Mouse (Mus musculus): ENCODE data around the gene Gm10775. TPM values are rescaled to one million over a fixed set of nuclear protein-coding genes. Genes with fewer than 3 reads are reported as not detected.

Gene Gm10775
- polyA plus RNA-seq, 1 experiment from 2014 or later = not detected

- H3K4me1 ChIP-seq (replicated peaks; ENCODE audit: control insufficient read depth, insufficient read depth) = no peaks in the 10 kb centered on the region; the same call in 1 of the 2 replicates
- DNase-seq (ENCODE audit: low spot score) (peak; percentile 43), ATAC-seq (ENCODE audit: low FRiP score, low TSS enrichment) (no peak; the same call in 1 of the 2 replicates)
- no peaks in the 10 kb centered on the region for H3K36me3 ChIP-seq (ENCODE audit: control insufficient read depth, insufficient read depth, low read length)
- 2% methylated on average over 50 of the region's 51 CpGs for WGBS
- 0 out of 2 replicates have a peak, but pooled peaks cover 3% of the 10 kb centered on the region for H3K9me3 ChIP-seq (ENCODE audit: control insufficient read depth, low read length)
- H3K9ac ChIP-seq (ENCODE audit: low read length) = peak overlapping the region; percentile 79
- H3K4me2 ChIP-seq (replicated peaks; ENCODE audit: low read depth) = peak overlapping the region; percentile 98
- peak overlapping the region; percentile 81 for H3K4me3 ChIP-seq (ENCODE audit: low read depth, low read length)
- peak overlapping the region; percentile 96 for H3K27ac ChIP-seq (replicated peaks)
- TF ChIP-seq CTCF (IDR thresholded peaks at IDR 0.05; ENCODE audit: low read depth) = no peak
- no peak for TF ChIP-seq EP300 (optimal IDR thresholded peaks at IDR 0.05)
- no peaks in the 10 kb centered on the region for H3K27me3 ChIP-seq (ENCODE audit: control insufficient read depth, insufficient read depth, low read length)
Measured at GRCm38 (mm10) chr13:65241627-65242318, 17.6 kb upstream of the Gm10775 start.

GRCm38 (mm10) chr13:65242319-65242787 is 17.0 kb upstream of the Gm10775 start:
- Histone ChIP-seq H3K27me3 (ENCODE audit: control insufficient read depth, insufficient read depth, low read length) (no peaks in the 10 kb centered on the region), H3K4me3 (ENCODE audit: low read depth, low read length) (peak overlapping the region; percentile 81), H3K4me2 (replicated peaks; ENCODE audit: low read depth) (peak overlapping the region; percentile 98), H3K36me3 (ENCODE audit: control insufficient read depth, insufficient read depth, low read length) (no peaks in the 10 kb centered on the region), H3K4me1 (replicated peaks; ENCODE audit: control insufficient read depth, insufficient read depth) (no peaks in the 10 kb centered on the region; the same call in 1 of the 2 replicates), H3K9ac (ENCODE audit: low read length) (peak overlapping the region; percentile 79), H3K27ac (replicated peaks) (no peak overlapping the region), H3K9me3 (ENCODE audit: control insufficient read depth, low read length) (0 out of 2 replicates have a peak, but pooled peaks cover 3% of the 10 kb centered on the region)
- ATAC-seq (ENCODE audit: low FRiP score, low TSS enrichment) (no peak), DNase-seq (ENCODE audit: low spot score) (no peak)
- TF ChIP-seq EP300 (optimal IDR thresholded peaks at IDR 0.05) (no peak), CTCF (IDR thresholded peaks at IDR 0.05; ENCODE audit: low read depth) (no peak)
- WGBS = 25% methylated on average over 25 of the region's 27 CpGs

GRCm38 (mm10) chr13:65243273-65243672 is 16.1 kb upstream of the Gm10775 start:
- DNase-seq (ENCODE audit: low spot score) = no peak
- WGBS = 92% methylated on average over 4 of the region's 4 CpGs
- H3K9me3 ChIP-seq (ENCODE audit: control insufficient read depth, low read length) = 0 out of 2 replicates have a peak, but pooled peaks cover 3% of the 10 kb centered on the region

GRCm38 (mm10) chr13:65258175-65258954 is 974 bp upstream of the Gm10775 start:
- WGBS = 26% methylated on average over 36 of the region's 36 CpGs
- no peak for TF ChIP-seq EP300 (optimal IDR thresholded peaks at IDR 0.05)
- no peak for TF ChIP-seq CTCF (IDR thresholded peaks at IDR 0.05; ENCODE audit: low read depth)

More at GRCm38 (mm10) chr13:65243273-65243672, 16.1 kb upstream of the Gm10775 start:
- H3K4me1 ChIP-seq (replicated peaks; ENCODE audit: control insufficient read depth, insufficient read depth) = no peaks in the 10 kb centered on the region; the same call in 1 of the 2 replicates
- H3K27ac ChIP-seq (replicated peaks) = no peak overlapping the region
- no peaks in the 10 kb centered on the region for H3K36me3 ChIP-seq (ENCODE audit: control insufficient read depth, insufficient read depth, low read length)
- no peak overlapping the region for H3K9ac ChIP-seq (ENCODE audit: low read length)
- no peak overlapping the region for H3K4me2 ChIP-seq (replicated peaks; ENCODE audit: low read depth)
- no peak overlapping the region for H3K4me3 ChIP-seq (ENCODE audit: low read depth, low read length)
- ATAC-seq (ENCODE audit: low FRiP score, low TSS enrichment) = no peak
- TF ChIP-seq EP300 (optimal IDR thresholded peaks at IDR 0.05) = no peak
- TF ChIP-seq CTCF (IDR thresholded peaks at IDR 0.05; ENCODE audit: low read depth) = peak; percentile 53
- no peaks in the 10 kb centered on the region for H3K27me3 ChIP-seq (ENCODE audit: control insufficient read depth, insufficient read depth, low read length)

GRCm38 (mm10) chr13:65262086-65262485 is 2.7 kb downstream of the Gm10775 start:
- Histone ChIP-seq H3K4me1 (replicated peaks; ENCODE audit: control insufficient read depth, insufficient read depth) (no peaks in the 10 kb centered on the region), H3K9ac (ENCODE audit: low read length) (no peak overlapping the region), H3K4me3 (ENCODE audit: low read depth, low read length) (no peak overlapping the region), H3K27ac (replicated peaks) (no peak overlapping the region), H3K9me3 (ENCODE audit: control insufficient read depth, low read length) (peaks cover 19% of the 10 kb centered on the region; the same call in 1 of the 2 replicates), H3K4me2 (replicated peaks; ENCODE audit: low read depth) (no peak overlapping the region), H3K27me3 (ENCODE audit: control insufficient read depth, insufficient read depth, low read length) (no peaks in the 10 kb centered on the region), H3K36me3 (ENCODE audit: control insufficient read depth, insufficient read depth, low read length) (no peaks in the 10 kb centered on the region)
- DNase-seq (ENCODE audit: low spot score) (no peak), ATAC-seq (ENCODE audit: low FRiP score, low TSS enrichment) (no peak)
- TF ChIP-seq CTCF (IDR thresholded peaks at IDR 0.05; ENCODE audit: low read depth) (no peak), EP300 (optimal IDR thresholded peaks at IDR 0.05) (no peak)
- 96% methylated on average over 5 of the region's 5 CpGs for WGBS

More at GRCm38 (mm10) chr13:65258175-65258954, 974 bp upstream of the Gm10775 start:
- Histone ChIP-seq H3K9me3 (ENCODE audit: control insufficient read depth, low read length) (peaks cover 17% of the 10 kb centered on the region; the same call in 1 of the 2 replicates), H3K9ac (ENCODE audit: low read length) (no peak overlapping the region), H3K27ac (replicated peaks) (no peak overlapping the region), H3K27me3 (ENCODE audit: control insufficient read depth, insufficient read depth, low read length) (no peaks in the 10 kb centered on the region), H3K4me3 (ENCODE audit: low read depth, low read length) (peak overlapping the region; percentile 10), H3K4me2 (replicated peaks; ENCODE audit: low read depth) (peak overlapping the region; percentile 35), H3K4me1 (replicated peaks; ENCODE audit: control insufficient read depth, insufficient read depth) (no peaks in the 10 kb centered on the region), H3K36me3 (ENCODE audit: control insufficient read depth, insufficient read depth, low read length) (no peaks in the 10 kb centered on the region)
- ATAC-seq (ENCODE audit: low FRiP score, low TSS enrichment) (peak; percentile 58), DNase-seq (ENCODE audit: low spot score) (no peak)

Measured in stomach, postnatal 0 days (tissue).